Mouse (Mus musculus): ENCODE measurements at regions not wholly inside any gene's neighbourhood (a gene's known extent, or its start where the extent isn't known, plus 50 kb on each side); places are given as distances from the start of the nearest gene placed in this dataset.

DNA sequence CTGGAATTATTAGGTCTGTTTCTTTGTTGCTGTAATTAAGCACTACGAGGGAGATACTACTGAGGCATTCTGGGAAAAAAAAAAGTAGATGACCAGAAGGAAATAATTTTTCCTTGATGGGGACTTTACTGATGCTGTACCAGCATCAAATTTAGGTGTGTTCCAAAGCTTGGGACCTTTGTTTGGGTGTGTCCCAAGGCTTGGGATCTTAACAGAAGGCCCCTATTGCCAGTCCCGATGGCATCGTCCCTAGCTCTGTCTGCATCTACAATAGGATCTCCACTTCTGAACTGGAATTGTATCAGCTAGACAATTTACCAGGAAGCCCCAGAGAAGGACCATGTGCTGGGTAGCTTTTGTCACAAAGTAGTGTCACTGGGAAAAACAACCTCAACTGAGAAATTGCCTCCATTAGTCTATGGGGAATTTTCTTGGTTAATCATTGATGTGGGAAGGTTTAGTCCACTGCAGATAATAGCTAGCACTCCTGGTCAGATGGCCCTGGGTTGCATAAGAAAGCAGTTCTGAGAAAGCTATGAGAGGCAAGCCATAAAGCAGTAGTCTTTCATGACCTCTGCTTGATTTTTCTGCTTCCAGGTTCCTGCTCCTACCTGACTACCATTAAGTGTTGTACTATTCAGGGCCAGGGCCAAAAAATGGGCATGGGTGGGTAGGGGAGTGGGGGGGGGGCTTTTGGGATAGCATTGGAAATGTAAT is 392.7 kb downstream of the Igsf11 start:
- DNase-seq = no peak

DNA sequence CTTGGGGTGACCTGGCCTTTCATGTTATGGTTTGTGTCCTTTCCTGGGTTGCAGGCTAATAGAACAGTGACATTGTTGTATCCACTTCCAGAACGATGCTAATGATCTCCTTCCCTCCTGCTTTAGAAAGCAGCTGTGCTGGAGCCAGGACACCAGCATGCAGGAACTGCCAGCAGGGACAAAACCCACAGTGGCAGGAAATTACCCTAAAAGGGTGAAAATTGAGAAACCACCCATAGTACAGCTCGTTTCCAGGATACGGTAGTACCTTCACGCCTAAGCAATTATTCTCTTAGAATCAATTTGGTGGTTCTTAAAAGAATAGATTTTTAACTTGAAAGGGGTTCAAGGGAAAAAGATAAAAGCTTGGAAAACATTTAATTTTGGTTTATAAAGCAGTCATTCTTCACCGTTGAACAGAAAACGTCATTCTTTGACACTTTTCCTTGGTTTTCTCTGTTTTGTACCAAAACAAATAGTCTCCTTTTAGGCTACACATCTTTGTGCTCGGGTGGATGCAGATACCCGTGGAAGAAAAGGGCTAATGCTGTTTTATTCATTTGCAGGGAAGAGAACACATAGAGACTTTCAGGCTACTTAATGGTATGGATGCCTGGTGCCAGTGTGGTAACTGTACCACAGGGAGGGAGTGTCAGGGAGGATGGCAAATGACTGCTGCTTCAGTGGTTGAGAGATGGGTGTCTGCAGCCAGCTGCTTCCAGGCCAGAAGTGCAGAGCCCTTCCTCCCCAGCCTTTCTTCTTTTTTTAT is 394.5 kb downstream of the Igsf11 start:
- DNase-seq = no peak

DNA sequence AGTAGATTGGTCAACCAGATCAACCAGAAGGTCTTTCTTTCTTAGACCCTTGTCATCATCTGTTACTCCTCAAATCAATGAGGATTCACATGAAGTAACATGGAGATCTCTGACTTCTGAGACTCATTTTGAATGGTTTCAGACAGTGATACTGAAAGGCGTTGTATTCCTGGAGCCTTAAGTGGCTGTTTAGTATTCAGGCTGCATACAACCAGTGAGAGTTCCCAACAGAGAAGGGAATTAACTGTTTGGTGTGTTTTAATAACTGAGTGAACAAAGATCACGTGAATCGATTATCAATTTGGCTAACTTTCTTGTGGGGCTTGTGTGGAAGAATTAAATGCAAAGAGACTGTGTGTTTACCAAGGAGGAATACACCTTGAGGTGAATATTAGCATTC is 406.4 kb downstream of the Igsf11 start:
- DNase-seq = no peak

DNA sequence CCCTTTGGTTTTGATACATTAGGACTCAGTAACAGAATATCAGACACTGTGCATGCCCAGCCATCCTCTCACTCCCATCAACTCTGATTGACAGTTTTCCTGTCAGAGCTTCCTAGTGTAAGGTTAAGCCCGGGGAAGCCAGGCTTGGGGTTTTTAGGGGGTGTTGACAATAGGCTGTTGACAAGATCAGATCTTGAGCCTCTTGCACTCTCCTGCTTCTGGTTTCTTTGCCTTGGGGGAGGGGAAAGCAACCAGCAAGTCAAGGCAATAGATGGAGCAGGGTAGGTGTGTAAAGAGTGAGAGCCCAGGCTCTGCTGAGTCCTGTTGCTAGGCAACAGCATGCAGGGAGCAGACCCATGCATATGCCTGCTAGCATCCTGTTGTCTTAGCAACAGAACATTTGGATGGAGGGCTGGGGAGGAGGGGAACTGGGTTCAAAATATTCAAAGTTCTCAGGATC is 410.5 kb downstream of the Igsf11 start:
- DNase-seq = no peak

DNA sequence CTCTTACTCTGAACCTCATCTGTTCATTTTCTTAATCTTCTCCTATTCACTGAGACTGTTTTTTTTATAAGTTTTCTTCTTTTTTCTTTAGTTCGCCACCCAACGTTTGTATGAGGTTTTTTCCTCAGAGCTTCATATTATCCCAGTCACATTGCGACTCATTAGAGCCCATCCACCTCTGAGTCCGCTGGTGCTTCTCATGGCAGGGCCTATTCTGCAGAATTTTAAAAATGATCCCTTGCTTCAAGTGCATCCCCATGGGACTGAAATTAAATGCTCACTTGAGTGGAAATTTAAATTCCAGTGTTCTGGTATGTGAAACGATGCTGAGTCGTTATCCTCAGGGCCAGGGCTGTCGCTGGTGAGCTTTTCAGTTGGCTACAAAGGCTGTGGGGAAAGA is 410.9 kb downstream of the Igsf11 start:
- DNase-seq = no peak

DNA sequence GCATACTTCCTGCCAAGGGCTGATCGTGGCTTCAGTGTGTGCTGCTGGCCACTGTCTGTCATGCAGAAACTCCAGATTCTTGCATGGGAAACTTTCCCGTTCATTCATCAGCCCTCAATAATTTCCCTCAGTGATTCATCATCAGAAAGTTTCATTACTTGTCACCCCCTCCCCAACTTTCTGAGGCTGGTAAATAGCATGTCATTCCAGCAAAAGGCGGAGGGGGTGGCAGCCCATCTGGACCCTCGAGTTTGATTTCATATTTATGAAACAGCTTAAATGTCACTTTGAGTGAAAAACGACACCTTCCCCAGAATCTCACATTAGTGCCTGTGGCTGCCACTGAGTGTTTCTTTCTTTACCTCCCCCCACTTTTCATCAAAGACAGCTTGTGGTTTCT is 415.5 kb downstream of the Igsf11 start:
- DNase-seq = no peak

DNA sequence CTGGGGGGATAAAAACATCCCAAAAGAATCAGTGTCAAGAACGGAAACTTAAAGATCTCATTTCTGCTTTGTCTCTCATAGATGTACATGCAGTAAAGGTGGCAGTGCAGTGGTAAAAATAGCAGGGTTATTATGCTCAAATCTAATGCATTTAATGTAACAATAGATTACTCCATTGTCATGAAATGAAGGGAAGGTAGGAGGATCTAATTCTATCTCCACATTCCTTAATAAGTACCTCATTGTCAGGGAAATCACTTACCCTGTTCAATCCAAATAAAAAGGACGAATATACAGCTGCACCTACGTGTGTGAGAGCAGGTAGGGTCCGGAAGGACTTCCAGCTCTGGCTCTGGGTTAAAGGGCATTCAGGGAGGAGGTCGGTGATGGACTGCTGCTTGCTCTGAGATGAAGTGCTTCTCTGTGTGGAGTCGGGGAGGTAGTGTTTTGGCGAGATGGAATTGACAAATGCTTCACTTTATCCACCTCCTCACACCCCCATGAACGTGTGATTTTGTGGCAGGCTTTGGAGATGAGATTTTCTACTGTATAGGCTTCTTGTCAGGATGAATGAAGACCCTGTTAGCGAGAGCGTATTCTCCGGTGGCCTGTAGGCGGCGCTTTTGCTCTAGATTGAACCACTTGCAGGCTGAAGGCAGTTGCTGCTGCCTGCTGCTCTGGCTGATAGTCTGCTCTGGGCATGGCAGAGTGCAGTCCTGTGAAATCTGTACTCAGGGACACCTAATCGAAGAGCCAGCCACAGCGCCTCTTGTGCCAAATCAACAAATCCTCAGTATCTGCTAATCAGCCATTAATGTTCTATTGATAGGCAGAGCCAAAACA is 424.5 kb downstream of the Igsf11 start:
- peak; percentile 70 to 80 for DNase-seq

DNA sequence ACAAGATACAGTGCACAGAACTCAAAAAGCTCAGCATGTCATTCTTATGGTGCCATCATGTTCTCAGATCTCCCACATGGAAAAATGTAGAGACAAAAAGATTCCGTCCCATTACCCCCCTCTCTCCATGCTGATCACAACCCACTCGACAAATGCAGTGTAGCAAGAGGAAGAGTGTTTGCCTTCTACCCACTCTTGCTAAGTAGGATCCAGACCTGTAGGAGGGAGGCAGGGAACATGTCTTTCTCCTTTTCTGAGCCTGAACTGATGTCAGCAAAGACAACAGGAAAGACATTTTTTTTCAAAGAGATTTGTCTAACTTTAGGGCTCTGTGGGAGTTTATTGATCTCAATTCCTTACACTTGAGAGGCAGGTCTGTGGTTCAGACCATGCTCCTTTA is 433.2 kb downstream of the Igsf11 start:
- no peak for DNase-seq

DNA sequence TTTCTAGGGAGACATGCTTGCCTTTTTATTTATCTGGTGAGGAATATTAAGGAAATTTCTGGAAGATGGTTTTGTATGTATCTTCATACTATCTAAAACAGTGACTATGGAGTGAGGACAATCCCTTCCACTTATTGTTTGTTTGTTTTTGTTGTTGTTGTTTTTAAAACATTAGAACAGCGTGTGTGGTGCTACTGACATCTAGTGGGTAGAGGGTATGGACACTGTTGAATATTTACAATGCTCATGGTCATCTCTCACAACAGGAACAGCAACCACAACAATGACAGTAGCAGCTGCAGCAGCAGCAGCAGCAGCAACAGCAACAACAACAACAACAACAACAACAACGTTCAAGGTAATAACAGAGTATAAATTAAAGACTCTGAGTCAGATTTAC is 471.2 kb downstream of the Igsf11 start:
- no peak for DNase-seq

DNA sequence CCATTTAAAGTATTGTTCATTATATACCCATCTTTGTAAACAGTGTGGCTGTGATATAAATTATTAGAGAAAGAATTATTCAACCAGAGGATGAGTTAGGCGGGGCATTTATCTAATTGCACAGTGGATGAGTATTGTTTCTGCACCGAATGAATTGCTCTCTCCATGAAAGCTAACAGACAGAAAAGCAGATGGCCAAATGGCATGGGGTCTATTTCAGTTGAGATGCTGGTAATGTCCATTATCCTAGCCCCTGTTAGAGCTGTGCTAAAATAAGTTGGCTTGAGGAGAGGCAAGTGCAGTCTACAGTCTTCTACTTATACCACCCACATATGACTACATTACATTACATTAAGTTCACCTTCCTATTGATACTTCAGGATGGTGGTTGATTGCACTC is 475.8 kb downstream of the Igsf11 start:
- peak; percentile 6 to 23 for DNase-seq

DNA sequence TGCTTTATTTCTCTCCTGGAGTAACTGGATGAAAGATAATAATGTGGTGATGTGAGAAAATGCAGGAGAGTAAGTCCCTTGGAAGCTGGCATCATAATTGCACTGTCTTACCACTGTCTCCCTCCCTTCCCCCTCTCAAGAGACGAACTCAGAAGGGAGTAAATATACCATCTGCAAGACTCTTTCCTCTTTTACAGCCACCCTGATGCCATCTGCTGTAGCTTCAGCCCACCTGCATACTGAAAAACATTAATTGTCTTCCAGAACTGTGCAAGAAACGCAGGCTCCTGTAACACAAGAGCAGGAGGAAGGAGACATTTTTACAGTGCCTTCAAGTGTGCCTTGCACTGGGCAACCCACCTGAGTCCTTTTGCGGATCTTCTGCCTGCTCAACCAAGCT is 482.1 kb downstream of the Igsf11 start:
- peak; percentile 4 for DNase-seq

DNA sequence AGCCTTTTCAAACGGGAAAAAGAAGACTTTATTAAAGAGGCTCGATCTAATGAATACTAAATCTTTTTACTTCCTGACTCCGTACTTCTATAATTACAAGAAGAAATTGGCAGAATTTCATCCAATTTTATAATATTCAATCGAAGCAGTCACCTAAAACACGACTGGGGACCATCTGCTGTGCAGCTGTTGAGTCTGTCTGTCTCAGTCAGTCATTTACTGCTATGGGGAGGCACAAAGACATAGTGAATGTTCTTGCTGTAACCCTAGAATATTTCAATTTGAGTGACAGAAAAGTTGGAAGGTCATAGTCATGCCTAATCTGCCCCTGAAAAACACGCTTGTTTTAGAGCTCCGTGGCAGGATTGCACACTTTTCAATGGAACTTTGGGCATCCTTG is 487.5 kb downstream of the Igsf11 start:
- no peak for DNase-seq

DNA sequence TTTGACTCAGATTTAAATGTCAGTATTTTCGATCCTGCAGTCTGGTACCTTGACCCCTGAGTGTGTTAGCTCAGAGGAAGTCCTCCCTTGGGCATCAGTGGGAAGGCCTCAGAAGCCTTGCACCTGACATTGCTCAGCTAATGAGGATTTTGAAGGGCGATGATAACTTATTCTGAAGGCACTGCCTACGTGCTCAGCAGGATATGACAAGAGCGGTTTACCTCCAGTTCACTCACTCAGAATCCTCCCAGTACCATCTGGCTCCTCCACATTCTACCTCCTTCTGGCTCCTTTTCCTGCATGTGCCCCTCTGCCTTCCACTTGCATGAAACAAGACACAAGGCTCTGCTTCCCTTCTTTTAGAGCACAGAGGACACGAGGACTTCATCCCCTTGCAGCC is 497.5 kb downstream of the Igsf11 start:
- DNase-seq = peak; percentile 7 to 11

DNA sequence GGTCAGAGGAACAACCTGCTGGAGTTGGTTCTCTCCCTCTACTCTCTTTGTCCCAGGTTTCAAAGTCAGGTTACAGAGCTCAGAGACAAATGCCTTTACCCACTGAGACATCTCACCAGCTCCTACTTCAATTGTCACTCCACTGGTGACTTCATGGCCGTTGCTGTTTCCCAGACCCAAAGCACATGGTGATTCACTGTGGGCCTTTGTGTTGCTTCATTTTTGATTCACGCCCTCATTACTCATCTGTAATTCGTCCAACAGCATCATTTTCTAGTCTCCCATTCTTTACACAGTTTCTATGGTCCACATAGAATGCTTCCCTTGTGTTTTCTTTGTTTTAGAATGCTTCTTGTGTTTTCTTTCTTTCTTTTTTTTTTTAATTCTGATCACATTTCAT is 498.2 kb downstream of the Igsf11 start:
- no peak for DNase-seq

DNA sequence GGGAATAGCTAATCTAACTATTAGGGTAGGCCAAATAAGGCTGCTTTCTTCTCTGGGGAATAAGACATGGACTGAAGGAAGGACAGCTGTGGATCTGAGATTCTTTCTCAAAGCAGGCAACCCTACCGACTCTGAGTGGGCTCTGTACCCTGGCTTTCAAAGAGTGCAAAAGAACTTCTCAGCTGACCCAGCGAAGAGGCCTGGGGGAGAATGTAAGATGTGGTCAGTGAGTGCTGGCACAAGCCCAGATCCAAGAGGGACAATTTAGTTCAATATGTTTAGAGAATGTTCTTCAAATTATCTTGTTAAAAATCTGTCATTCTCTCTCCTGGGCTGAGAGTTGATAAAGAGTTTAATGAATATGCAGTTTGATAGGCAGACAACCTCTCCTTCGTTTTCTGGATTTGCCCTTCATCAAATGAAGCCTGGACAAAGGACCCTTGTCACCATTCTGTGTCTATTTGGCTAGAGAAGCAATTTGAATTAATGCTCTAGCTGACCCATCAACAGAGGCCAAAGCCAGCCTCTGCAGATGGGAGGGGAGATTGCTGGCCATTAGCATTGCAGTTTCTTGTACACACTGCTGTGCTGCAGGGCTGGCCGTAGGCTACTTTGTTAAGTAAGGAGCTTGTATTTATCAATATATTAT is 509.8 kb downstream of the Igsf11 start:
- DNase-seq = peak in 1 of 2 experiments; percentile 12

DNA sequence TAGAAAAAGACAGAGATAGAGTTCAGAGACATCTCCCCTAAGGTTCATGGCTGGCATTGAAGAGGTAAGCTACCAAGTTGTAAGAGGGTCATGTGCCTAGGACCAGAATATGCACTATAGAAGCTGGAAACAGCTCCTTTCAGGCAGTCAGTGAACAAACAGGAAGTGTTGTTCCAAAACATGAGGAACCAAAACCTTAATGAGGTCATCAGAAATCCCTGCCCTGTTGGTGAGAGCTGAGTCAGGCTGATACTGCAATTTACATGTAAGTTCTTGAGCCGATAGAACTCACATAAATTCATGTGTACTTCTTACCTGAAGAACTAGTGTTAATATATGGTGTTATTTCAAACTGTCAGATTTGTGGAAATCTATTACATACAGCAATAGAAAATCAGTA is 539.1 kb downstream of the Igsf11 start:
- no peak for DNase-seq

DNA sequence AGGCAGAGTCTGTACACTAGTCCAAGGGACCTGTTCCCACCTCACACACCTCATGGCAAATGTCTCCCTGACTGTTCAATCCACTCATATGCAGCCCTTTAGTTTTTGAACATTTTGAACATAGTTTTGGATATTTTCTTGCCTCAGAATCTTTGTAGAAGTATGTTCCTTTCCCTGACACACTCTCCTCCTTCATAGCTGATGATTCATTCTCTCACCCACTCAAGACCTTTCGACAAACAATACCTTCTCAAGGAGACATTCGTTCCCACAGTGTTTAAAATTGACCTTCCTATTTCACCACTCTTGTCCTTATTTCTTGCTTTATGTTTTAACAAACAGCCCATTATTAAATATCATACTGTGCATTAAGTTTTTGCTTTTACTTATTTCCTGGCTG is 538.4 kb upstream of the Lsamp start:
- no peak for DNase-seq

DNA sequence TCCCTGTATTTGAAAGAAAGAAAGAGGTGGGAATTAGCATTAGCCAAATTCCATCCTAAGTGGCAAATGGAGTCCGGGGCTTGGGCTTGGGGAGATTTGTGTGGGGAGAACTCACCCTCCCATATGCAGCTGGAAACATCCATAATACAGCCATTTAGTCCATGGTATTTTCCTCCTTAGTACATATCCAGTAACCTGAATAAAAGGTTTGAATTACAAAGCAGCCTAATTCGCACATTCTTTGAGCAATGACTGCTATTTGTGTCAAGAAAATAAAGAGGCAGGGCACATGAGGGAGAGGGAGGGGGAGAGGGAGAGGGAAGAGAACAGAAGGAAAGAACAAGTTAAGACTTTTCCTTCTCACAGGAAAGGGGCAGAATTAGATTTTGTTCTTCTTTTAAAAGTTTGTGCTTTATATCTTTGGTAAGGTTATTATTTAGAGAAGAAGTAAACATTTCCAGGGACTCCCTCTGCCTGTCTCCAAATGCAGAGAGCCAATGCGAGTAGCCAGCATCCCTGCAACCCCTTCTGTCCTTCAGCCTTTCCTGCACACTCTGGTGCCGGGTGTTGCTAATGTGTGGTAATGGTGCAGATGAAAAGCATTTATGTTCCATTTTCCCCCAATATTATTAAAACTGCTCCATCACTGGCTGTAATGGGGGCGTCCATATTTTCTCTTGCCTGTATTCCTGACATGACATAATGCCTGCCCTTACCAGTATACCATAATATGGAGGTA is 530.6 kb upstream of the Lsamp start:
- DNase-seq = no peak

Measured in cerebellum, postnatal 25 days (tissue).